Mouse (Mus musculus) adrenal gland, postnatal 25 days (tissue): ENCODE measurements around the gene Mcts2. TPM values are rescaled to one million over a fixed set of nuclear protein-coding genes. Genes with fewer than 3 reads are reported as not detected.
"Not testable (repeated sequence)": the region's sequence is repeated elsewhere in the genome, so short reads cannot be mapped to it uniquely, and the experiment has no call there.

Source experiments
- DNase-seq: peaks from one replicate; pipeline ENCODE4 v3.0.0; 2021; ENCODE audit warnings: mixed read lengths
- long read RNA-seq: library from polyadenylated mRNA; stranded (forward); transcript quantifications from one replicate; pipeline ENCODE4 v2.0.0, GENCODE M21; 2021
- total RNA-seq: library from RNA; stranded (reverse); gene quantifications from 2 replicates; pipeline ENCODE4 v1.2.3, GENCODE M21; 2021

Mcts2 gene
- 34.2 and 37.9 TPM in 2 replicates for total RNA-seq
- long read RNA-seq, transcript Mcts2-201 (1 exons, 912 nt): major isoform, 13 of 13 reads
- long read RNA-seq, partial matches to known transcripts: 0 of 13 reads
- long read RNA-seq, other reads (novel, unspliced or antisense): 0 of 13 reads

DNA sequence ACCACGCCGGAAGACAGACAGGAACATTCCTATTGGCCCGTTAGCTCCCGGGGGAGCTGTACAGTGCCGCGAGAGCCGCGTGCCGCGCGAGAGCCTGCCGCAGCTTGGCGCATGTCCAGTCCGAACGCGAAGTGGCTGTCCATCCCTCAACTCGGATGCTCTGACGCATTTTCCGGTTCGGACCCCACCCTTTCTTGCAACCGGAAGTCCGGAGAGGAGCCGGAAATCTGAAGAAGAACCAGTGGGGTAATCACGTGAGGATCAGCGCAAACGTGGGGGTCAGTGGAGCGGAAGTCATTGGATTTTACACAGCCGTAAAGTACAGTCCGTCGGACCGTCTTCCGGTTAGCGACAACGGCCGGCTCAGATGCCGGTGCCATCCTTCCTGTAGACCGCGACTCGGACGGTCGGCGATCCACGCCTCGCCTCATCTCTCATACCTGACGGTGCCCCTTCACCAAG is at the start of gene Mcts2:
TSS of gene Mcts2 (plus strand) at position 230 of the 462 bp plus-strand sequence.
- peak; percentile 92 for DNase-seq

DNA sequence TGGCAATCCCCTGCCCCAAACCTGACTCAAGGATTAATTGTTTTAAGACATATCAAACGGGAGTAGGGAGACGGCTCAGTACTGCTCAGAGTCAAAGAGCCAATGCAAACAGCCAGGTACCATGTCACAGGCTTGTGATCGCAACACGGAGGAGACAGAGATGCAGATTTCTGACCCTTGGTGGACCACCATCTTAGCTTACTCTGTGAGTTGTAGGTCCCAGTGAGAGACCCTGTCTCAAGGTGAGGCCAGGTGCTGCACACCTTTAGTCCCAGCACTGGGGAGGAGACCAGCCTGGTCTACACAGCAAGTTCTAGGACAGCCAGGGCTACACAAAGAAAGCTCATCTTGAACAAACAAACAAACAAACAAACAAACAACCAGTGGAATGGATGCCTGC is 49.5 kb upstream of the Mcts2 start:
- no peak for DNase-seq

DNA sequence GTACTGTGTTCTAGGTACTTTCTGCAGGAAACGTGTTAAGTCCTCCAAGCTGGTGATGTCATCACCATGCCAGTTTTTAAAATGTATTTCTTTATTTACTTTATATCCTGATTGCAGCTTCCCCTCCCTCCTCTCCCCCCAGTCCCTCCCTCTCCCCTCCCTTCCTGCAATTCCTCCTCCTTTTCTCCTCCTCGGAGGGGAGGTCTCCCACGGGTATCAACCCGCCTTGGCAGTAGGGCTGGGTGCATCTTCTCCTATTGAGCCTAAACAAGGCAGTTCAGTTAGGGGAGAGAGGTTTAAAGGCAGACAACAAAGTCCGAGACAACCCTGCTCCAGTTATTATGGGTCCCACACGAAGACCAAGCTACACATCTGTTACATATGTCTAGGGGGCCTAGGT is 48.0 kb upstream of the Mcts2 start:
- no peak for DNase-seq

DNA sequence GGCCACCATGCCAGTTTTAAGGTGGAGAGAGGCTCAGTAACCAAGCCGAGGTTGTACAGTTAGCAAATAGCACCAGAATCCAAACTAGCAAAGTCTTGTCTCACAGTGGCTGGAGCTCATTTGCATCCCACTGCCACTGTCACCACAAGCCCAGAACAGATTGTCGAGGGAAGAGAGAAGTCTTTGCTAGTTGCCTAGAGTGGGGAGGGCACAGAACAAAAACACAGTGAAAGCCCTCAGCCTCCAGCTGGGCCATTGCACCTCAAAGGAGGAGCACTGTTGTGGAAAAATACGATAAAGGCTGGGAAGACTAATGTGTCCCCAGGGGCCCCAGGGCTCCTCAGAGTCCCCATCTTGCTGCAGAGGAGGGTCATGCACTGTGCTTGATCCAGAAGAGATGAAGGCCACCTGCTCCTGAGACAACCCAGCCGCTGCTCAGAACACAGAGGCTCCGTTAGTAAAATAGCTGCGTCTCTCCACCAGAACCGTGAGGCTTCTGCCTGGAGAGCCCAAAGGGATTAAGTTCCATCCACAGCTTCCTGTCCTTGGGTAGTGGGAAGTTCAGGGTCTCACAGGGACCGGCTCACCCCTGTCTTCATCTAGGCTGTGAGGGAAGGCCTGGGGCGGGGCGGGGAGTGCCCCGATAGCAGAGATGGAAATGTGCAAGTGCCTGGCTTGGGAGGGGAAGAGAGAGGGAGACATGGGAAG is 47.3 kb upstream of the Mcts2 start:
- no peak for DNase-seq

DNA sequence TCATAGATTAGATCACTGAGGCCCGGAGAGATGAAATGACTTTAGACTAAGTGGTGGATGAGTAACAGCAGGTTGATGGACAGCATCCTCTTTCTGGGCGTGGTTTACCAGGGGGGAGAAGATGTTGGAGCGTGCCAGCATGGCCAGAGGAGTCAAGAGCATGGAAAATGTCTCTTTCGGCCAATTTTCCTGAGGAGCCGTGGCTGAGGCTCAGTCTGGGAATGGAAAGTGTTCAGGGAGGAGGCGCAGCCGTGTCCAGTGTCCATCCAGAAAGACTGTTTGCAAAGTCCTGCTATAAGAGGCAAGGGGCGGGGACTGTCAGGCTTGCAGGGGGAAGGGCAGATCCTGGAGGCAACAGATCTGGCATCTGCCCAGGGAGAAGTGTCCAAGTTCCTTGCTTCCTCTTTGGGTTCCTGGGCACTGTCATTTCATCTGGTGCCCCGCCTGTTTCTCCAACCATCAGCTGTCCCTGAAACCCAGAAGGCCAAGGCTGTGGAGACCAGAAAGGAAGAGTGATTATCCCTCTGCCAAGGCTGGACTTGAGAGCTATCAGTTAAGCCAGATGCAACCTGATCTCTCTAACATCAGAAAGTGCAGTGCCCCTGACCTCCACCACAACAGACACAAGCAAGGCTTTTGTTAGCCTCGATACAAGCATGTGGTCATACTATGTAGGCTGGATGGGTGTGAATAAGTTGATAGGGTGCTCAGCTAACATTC is 33.8 kb upstream of the Mcts2 start:
- DNase-seq: peak; percentile 66

DNA sequence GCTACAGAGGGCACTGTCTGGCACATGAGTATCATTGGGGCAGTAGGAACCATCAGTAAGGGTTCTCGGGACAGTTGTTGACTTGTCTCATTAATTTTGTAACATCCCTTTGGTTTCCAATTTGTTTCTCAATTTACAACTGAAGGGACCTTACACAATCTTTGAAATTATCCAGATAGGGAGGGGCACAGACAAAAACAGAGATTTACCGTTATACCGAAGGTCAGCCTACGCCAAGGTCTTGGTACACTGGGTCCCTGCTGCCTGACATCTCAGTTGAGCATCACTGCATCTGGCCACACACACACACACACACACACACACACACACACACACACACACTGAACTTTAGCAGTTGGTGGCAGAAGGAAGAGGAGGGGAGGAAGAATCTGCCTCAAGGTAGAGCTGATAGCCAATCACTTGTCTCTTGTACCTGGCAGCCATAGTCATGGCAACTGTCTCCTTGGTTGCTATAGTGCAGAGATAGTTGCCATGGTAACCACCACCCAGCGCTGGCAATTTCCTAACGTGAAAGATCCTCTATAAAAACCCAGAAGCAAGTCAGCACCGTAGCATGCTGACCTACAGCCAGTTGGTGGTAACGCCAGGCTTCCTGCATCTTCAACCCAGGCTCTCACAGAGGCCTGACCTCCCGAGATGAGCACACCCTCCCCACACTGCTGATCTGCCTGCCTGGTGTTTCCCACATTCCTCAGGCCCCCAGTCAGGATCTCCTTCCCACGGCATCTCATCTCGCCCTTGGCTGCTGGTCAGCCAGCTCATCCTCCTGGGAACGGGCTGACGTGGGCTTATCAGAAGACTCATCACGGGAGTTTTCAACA is 32.7 kb upstream of the Mcts2 start:
- peak; percentile 64 for DNase-seq

DNA sequence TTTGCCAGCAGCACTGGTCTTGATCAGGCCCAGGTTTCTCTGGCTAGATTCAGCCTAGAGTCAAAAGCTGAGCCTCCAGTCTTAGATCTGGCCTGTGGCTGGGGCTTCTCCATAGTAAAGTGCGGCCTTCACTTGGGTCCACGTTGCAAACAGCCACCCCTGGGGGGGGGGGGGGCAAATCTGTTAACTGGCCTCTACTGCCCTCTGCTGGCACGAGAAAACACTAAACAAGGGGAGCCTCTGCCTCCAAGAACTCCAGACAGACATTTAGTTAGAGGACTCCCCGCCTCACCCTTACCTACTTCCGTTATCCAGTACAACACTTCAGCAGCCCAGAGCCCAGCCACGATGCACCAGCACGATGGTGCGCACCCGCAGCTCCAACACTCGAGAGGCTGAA is 29.4 kb upstream of the Mcts2 start:
- DNase-seq: peak; percentile 40

DNA sequence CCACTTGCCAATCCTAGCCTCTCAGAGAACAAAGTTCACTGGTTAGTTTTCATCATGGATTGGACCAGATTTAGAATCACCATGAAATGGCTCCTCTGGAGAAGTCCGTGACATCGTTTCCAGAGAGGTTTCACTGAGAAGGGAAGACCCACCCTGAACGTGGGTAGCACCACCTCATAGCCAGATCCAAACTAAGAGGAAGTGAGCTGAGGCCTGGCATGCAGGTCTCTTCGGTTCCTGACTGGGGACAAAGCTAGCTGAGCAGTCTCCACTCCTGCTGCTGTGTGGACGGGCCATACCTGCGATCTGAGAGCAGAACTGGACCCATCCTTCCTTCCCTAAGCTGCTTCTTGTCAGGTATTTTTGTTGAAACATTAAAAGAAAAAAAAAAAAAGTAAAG is 25.7 kb upstream of the Mcts2 start:
- no peak for DNase-seq

DNA sequence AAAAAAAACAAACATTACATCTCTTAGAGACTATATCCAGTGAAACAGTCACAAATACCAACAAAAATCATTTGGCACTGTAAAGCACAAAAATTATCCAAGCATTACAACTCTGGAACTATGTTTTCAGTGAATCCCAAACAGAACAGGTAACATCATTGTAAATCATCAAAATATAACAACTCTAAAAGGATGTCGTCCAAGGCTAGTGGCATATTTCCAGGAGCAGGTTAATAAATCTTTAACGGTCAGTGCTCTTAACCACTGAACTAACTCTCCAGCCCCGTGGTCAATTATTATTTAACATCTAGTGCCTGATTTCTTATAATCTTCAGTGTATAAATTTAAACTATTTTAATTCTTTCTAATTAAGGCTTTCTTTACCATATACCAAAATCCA is 20.6 kb upstream of the Mcts2 start:
- DNase-seq: not testable (repeated sequence)

DNA sequence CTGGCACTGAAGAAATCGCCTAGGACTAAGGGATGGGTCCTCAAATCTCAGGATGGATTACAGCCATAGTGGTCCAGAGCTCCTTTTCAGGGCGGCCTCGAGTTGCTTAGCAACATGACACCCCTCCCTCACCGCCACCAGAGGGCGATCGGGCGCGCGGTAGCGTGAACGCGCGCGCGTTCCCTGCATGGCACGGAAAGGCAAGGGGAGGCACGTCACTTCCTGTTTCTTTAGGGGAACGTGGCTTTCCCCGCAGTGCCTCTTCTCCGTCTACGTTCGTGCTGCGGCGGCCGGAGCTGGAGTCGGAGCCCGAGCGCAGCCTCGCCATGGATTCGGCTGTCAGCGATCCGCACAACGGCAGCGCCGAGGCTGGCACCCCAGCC is 17.6 kb upstream of the Mcts2 start, which contains the start of gene H13:
TSS of gene H13 (plus strand) at position 206 of the 383 bp plus-strand sequence.
- peak; percentile 92 for DNase-seq

DNA sequence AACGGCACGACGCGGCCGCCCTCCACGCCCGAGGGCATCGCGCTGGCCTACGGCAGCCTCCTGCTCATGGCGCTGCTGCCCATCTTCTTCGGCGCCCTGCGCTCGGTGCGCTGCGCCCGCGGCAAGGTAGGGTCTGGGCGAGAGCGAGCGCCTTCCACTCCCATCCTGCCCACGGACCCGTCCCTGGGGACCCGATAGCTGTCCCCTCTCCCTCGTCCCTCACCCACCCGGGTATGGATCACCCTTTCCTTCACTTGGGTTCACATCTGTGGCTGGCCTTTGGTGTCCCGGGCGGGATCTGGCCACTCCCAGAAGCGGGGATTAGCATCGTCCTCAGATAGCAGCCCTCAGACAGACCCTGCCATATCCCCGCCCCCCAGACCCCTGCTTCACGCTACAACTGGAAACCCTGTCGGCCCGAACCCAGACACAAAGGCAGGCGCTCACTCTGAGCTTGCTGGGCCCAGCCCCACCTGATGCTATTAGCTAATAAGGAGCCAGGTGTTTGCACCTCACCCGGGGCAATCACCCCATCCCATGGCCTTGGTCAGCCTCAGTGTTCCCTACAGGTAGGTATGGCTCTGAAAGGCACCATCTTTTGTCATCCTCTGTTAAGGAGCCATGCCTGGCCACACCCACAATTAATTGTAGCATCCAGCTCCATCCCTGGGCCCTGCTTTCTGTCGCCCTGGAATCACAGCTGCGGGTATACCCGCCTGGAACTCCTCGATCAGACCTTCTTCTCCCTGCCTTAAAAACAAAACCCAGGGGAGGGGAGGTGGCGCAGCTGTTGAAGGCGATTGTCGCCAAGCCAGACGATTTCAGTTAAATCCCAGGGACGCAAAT is 17.0 kb upstream of the Mcts2 start:
- no peak for DNase-seq

DNA sequence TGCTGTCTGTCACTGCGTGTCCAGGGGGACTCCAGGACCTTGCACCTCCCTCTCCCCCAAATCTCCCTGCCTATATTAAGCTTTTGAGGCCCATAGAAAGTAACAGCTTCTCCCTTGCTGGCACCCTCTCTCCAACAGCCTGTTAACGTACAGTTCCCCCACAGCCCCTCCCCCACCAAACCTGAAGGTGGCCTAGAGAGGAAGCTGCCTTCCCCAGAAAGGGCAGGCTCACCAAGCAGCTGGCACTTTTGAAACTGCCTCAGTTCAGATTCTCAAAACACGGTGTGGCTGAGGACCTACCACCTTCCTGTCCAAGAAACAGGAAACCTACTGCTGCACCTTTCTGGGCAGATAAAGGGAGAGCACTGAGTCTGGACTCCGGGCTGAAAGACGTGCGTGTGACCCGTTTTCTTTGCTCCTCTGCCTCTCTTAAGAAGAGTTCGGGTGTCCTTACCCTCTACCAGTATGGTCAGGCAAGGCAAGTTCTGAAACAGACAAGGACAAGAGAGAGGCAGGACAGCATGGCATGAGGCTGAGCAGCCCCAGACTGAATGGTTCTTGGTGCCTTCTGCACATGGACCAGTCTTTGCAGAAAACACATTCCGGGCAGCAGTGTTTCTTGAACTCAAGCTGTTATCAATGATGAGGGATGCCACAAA is 15.7 kb upstream of the Mcts2 start:
- DNase-seq: no peak

DNA sequence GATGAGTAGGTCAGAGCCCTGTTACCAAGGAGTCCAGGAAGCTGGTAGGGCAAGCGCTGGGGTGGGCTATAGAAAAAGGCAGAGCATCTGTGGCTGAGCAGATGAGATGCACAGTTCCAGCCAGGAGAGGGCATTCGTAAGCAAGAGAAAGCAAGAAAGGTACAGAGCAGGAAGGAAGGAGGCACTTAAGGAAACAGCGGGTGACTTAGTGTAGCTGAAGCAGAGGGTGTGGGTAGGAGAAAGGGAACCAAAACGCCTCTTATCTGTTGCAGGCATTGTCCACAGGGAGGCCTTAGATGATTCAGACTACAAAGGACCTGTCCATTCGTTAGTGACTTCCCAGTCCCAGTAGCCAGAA is 15.2 kb upstream of the Mcts2 start:
- DNase-seq: no peak

DNA sequence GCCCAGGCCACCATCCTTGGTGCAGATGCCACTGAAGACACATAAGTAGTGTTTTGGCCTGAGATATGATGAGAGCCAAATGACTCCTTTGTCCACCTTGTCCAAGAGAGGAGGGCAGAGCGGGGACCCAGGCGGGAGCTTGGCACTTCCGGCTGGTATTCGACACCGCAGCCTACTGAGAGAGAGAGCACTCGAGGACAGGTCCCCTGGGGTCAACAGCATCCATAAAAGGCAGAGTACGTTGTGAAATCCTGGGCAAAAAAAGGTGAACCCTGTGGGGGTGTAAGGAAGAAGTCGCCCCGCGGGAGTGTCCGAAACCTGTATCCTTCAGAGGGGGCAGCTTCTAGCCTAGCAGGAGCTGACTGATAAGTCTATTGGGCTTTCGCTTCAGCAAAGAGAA is 14.7 kb upstream of the Mcts2 start:
- DNase-seq: peak; percentile 23

DNA sequence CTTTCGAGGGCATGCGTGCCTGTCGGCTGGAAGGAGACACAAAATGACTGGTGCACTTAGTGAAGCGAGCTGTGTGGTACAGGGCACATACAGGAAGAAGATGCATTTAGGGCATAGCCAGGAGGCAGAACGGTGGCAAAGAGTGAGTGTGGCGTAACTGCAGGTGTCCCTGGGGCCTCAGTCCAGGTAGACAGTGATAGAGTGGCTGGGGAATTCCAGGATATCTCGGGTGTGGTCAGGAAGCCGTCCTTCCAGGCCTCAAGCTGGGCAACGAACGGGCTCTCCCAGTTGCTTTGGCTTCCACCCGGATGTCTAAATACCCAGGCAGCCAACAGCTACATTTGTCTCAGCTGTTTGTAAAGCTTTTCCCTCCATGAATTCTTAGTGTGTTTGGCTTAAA is 12.7 kb upstream of the Mcts2 start:
- DNase-seq: no peak

DNA sequence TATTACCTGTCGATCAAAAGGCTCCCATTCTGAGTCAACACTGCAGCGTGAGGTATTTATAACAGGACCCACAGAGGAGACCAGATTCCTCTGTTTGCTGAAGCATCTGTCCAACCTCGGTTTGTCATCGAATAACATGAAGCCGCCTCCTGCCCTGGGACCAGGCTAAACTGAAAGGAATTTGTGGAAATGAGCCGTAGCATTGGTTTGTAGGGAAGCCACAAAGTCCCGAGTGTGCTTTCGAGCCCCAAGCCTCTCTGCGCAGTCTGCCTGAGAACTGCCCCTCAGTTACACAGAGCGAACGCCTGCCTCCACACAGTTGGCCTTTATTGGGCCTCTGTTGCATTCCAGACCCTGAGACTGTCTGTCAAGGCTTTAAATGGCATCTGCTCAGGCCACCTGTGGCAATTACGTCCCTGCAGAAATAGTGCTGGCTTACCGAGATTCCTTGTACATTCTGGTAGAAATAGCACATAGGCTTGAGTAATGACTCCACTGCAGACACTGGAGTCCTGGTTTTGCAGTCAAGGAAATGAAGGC is 11.5 kb upstream of the Mcts2 start:
- DNase-seq: no peak

DNA sequence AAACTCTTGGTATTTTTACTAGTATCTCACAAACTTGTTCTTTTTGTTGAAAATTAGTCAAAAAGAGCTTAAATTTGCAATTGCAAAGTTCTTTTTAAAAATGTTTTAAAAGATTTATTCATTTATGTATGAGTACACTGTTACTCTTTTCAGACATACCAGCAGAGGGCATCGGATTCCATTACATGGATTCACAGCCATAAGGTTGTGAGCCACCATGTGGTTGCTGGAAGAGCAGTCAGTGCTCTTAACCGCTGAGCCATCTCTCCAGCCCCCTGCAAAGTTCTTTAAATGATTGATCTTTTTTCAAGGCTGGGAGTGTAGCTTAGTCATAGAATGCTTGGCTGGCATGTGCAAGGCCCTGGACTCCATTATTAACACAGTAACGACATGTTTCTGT is 8.5 kb upstream of the Mcts2 start:
- DNase-seq: no peak

DNA sequence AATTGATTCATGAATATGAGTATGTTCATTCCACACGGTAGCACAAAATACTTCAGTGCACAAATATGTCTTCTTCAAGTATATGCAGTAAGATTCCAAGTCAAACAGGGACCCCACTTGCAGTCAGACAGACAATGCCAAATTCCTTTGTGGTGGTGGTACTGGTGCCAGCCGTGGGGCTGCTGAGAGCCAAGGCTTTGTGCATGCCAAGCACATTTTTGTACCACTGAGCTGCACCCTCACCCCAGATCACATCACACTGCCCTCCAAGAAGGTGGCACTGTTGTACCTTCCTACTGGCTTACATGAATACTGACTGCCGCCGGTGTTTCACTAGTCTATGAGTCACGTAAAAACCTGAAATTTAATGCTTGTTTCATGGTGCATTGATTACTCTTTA is 7.9 kb upstream of the Mcts2 start:
- DNase-seq: no peak

DNA sequence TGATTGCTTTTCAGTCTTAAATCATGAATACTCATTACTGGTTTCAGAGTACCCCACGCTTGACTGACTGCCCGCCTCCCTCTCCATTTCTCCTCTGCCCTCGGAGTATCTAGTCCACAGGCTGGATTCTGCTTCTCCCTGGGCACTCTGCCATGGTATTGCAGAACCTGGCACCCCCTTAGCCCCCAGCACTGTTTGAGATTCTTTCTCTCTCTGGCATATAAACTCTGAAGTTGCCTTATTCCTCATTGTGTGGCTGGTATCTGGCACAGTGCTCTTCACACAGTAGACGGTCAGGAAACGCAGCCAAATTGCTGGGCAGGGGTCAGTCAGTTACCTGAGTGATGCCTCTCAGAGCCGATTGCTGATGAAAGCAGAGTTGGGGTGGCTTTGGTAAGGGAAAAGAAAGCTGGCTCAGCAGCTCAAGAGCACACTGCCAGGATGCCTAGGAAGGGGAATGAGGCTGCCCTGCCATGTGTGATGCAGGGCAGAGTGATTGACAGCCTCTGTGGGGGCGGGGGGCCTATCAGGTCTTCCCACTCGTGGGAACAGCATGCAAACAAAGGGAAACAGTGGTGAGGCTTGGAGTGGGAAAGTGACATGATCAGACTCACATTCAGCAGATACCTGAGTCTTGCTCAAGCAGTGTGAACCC is 7.0 kb upstream of the Mcts2 start:
- DNase-seq: no peak

DNA sequence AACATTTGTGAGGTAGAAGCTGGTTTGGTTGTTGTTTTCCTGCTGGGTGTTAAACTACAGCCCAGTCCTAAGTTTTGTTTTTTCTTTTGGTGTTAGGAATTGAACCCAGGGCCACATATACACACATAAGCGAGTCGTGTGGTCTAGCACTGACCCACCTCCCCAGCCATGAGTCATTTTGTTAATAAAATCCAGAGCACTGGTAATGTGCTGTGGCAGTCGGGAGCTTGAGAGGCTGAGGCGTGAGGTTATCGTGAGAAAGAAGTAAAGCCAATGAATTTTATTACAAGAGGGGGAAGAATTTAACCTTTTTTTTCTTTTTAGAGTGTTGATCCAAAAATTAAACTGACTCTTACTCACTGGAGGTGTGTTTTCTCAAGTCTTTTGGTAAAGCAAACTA is 3.7 kb upstream of the Mcts2 start:
- DNase-seq: no peak
